Mouse (Mus musculus) stomach, postnatal 0 days (tissue): Measurements from ENCODE around the gene Gm13285.
"Not testable (repeated sequence)": the region's sequence is repeated elsewhere in the genome, so short reads cannot be mapped to it uniquely, and the experiment has no call there.

Source experiments
- CTCF ChIP-seq: IDR thresholded peaks from 2 replicates; pipeline ENCODE4 v1.5.1; 2016; ENCODE audit warnings: antibody characterized with exemption, low read depth, mild to moderate bottlenecking, moderate library complexity
- EP300 ChIP-seq: optimal IDR thresholded peaks from 2 replicates; pipeline ENCODE3; 2016; ENCODE audit warnings: antibody characterized with exemption

- TF ChIP-seq CTCF = peak; percentile 67
- TF ChIP-seq EP300 = not testable (repeated sequence)
Observed at GRCm38 (mm10) chr4:88763384-88764018, 36.0 kb upstream of the Gm13285 start.
